Mouse (Mus musculus): ENCODE measurements around the gene Dram1.

The Dram1 gene

DNA sequence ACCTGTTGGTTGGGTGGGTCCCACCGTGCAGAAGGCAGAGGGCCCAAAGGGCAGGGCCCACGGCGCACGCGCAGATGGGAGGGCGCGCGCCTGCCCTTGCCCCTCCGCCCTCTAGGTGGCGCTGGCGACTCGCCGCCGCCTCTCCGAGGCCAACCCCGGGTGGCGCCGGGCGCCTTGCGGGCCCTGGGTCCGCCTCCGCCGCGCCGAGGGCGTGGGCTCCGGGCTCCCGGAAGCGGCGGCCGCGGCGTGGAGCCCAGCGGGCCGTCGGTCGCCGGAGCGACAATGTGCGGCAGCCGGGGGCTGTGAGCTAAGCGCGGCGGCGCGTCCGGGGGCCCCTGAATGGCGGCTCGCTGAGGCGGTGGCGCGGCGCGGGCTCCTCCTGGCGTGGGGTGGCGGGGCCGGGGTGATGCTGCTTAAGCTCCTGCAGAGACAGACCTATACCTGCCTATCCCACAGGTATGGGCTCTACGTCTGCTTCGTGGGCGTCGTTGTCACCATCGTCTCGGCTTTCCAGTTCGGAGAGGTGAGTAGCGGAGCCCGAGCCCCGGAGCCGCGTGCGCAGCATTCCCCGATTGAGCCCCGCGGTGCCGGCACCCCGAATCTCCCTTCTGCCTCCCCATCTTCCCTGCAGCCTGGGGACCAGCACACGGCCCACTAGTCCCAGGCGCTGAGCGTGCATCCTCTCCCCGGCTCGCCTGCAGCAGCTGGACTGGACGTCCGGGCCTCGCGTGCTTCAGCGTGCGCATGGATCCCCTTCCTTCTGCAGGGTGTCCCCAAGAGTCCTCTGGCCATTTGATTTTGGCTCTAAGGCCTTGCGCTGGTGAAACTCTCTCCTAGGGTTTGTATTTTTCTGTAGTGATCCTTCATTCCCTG, at the start of gene Dram1, which contains the start of gene Gnptab:
Gene Dram1 (minus strand): TSS at position 68 of the 873 bp plus-strand sequence.
Gene Gnptab (plus strand): TSS at position 120 of the 873 bp plus-strand sequence.
- DNase-seq (ENCODE audit: low spot score in 2 of 2) = peak; percentile 85

DNA sequence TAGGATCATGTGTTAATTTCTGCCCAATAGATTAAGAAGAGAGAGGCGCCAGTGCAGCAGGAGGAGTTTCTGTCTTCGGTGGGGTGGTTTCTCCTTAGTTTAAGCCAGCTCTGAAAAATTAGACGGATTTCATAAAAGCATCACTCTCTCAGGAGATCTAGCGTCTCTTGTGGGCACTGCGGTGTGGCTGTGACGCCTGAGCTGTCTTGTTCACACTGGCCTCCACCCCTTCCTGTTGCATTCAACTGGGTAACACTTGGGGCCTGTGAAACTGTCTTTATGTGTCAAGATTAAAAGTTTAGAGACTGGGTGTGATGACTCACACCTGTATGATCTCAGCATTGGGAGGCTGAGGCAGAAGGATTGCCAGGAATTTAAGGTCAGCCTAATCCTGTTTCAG, 49.1 kb upstream of the Dram1 start:
- no peak for DNase-seq (ENCODE audit: low spot score in 2 of 2)

DNA sequence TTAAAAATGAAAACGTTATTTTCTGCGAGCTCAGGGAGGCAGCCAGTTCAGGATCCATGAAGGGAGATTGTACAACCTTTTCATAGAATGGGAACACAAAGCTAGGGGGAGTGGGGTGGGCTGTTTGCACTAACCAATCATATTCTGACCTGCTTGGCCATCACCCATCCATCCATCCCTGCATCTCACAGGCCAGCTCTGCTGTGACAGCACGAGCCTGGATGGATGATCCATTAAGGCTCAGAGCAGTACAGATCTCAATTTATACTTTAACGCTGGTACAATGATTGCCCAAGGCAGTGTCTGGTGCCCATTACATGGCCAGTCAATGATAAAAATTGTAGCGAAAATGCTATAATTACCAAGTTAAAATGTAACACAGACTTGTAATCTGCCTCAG, 48.0 kb upstream of the Dram1 start:
- DNase-seq (ENCODE audit: low spot score in 2 of 2) = no peak

DNA sequence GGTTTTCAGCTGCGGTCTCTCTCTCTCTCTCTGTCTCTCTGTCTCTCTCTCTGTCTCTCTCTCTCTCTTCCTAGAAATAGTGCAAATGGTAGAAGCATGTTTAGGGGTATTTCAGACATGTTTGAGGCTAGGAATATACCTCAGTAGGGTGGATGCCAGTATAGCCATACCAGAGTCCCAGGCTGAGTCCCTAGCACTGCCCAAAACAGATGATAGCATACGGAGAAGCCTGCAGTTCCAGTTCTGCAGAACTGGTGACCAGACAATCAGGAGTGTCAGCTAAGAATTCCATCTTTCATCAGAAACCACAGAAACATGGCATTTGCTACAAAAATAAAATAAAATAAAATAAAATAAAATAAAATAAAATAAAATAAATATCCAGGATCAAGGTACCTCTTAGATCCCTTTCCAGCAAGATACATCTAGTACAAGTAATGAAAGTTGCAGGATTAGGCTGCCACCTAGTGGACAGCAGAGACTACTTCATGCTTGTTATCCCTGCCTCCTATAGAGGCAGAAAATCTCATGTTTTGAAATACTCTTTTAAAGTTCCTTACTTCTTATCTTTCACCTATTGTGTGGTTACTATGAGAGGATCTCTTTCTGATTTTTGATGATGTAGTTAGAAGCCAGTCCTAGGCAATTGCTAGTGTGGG, 47.4 kb upstream of the Dram1 start:
- peak; percentile 69 to 79 for DNase-seq (ENCODE audit: low spot score in 2 of 2)

DNA sequence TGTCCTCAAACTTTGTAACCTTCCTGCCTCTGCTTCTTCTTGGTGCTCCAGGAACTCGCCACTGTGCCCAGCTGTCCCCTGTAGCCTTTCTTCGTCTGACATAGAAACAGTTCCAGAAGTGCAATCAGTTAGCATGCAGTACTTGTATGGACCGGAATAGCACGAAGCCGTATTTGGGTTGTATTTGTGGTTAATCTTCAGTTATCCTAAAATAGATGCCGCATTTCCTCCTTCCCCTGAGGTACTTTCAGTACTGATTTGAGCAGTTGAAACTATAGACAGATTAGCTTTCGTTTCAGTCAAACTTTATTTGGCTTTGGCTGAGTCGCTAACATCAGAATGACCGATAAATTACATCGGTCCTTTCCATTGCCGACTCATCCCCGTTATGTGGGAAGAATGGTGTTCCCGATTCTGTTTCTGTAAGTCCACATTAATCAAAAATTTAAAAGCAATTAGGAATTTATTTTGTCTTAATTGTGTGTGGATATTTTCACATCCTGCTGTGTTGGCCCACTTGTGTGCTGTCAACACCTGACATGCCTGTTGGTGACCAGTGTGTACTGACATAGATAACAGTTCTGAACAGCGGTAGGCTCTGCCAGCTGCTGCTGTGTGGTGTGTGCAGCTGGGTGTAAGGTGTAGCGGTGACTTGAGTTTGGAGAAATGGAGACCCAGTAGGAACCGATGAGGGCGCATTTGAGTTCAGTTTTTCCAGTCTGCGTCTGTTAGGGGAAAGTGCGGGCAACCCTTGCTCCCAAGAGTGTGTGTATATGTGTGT, 42.0 kb upstream of the Dram1 start:
- DNase-seq (ENCODE audit: low spot score in 2 of 2) = no peak

DNA sequence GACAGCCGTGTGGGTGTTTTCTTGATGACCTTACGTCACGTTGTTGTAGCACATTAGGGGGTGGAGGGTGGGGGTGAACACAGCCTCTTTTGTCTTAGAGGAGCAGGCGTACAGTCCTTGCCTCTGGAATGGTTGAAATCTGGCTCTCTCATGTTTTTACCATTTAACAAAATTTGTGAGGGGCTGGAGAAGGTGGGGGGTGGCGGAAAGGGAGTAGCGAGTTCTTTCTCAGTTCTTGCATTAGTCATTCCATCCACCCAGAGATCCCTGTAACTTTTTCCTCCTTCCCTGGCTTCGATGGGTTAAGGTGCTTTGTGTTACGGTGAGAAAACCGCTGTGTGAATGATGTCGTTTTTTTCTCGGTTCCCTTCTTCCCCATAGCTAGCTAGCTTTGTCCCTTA, 41.3 kb upstream of the Dram1 start:
- no peak for DNase-seq (ENCODE audit: low spot score in 2 of 2)

DNA sequence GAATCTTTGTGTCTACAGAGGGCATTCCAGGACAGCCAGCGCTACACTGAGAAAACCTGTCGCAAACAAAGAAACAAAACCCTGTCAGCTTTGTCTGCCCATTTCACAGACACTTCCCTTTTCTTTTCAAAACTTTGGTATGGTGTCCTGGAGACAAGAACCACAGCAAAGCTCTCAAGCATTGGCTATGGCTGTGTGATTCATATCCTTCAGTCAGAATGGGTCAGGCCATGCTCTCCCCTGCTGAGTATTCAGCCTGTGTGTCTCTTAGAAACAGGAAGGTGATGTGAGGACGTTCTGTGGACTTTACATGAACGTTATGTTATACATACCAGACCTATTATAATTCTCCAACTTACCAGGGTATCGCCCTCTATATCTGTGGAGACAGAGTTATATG, 38.8 kb upstream of the Dram1 start:
- DNase-seq (ENCODE audit: low spot score in 2 of 2) = no peak

DNA sequence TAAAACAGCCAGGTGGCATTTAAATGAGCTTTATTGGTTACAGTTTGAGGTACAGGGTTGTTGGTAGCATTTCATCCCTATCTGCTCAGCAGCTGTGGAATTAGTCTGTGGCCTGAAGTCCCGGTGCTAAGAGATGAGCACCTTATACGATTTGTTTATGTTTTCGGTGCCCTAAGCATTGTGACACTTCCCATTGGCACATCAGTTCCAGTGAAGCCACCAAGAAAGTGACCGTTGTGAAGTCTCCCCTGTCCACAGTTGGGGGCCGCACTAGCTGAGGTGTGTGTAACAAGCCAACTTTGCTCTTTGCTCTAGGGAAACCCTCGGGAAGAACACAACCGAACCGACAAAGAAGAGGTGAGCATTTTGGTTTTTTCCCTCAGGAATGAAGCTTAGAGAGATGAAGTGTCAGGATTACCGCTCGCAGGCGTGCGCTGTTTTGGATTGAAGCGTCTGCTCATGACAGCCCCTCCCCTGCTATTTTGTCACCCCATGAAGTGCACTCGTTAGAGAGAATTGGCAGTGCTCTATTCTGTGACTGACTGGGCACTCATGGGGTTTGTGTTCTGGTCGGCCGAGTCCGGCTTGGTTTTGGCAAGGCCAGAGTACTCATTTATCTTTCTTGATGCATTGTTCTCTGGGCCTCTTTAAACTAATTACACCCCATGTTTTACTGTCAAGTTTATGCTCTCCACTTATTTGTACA, 33.6 kb upstream of the Dram1 start:
- no peak for DNase-seq (ENCODE audit: low spot score in 2 of 2)

DNA sequence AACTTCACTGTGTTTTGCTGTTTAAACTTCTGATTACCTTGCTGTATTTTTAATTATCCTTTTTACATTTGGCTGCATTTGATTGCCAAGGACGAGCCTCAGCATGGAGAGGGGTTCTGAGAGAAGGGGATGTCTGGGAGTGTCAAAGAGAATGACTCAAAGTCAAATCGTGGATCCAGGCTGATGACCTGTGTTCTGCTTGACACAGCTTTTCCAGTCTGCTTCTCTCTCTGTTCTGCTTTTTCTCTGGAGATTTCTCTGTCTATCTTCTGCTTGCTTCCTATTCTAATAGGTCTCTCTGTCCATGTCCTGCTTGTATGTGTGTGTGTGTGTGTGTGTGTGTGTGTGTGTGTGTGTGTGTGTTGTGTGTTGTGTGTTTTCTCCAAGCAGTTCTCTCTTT, 30.9 kb upstream of the Dram1 start:
- DNase-seq (ENCODE audit: low spot score in 2 of 2) = no peak

DNA sequence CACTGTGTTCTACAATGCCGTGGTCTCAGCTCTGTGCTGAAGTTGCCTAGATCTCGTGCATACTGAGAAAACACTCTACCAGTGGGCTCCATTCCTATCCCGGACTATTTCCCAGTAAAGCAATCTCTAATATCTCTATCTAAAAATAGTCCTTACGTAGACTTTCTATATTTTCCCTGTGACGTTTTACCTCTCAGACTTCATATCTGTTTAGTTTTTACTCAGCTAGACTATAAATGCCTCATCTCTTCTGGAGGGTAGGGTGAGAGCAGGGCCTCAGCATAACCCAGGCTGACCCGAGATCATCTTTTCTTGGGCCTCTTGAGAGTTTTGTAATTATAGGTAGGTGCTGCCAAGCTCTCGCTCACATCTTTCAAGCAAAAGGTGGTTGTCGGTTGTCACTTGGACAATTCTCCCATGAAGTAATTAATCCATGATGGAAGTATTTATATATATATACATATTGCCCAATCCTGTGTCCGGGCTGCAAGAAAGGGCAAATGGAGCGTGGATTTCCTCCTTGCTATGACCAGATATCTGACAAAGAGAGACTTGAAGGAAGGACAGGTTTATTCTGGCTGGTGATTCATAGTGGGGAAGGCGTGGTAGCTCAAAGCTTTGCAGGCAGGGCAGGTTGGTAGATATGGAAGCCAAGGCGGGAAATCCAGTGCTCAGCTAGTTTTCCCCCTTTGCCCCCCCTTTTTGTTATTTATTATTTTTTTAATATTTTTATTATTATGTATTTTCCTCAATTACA, 29.2 kb upstream of the Dram1 start:
- DNase-seq (ENCODE audit: low spot score in 2 of 2) = no peak

DNA sequence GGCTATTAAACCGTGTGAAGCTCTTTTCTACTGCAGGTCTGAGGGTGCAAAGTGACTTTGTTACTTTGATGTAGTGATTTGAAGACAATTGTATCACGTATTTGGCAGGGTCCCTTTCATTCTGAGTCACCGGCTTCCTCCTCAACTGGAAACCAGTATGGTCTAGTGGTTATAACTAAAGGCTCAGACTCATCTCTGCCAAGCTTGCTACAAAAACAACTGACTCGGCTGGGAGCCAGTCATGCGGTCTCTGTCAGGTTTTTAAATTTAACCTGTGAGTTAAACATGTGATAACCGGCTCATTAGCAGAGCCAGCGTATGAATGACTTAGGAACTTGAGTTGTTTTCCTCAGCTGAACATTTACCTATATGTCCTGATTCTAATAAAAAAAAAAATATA, 26.9 kb upstream of the Dram1 start:
- DNase-seq (ENCODE audit: low spot score in 2 of 2) = no peak

DNA sequence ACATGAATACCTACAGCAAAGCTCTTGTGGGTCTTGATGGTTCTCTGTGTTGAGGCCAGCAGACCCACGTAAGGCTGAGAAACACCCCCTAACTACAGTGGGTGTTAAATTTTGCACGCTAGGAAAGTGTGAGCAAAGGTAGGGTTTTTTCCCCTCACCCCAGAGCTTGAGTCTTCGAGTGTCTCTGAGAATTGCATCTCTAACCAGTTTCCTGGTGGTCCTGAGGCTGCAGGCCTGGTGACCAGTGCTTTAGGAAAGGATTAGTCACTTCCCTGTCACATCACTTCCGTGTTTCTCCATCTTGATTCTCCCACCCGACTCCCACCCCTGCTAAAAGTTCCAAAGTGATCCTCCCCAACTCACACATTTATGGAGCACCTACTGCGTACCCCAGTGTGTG, 25.3 kb upstream of the Dram1 start:
- no peak for DNase-seq (ENCODE audit: low spot score in 2 of 2)

DNA sequence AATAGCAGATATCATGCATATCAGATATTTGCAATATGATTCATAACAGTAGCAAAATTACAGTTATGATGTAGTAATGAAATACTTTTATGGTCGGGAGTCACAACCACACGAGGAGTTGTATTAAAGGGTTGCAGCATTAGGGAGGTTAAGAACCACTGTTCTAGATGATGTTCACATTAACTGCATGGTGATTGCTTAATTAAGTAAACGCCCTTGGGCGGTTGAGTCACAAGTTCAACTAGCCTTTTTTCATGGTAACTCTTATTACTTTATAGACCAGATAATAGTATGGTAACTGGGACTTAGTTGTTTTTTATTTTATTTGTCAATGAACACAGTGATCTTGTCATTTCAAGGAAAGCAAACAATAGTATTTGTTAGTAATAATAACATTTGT, 24.1 kb upstream of the Dram1 start:
- DNase-seq (ENCODE audit: low spot score in 2 of 2) = no peak

DNA sequence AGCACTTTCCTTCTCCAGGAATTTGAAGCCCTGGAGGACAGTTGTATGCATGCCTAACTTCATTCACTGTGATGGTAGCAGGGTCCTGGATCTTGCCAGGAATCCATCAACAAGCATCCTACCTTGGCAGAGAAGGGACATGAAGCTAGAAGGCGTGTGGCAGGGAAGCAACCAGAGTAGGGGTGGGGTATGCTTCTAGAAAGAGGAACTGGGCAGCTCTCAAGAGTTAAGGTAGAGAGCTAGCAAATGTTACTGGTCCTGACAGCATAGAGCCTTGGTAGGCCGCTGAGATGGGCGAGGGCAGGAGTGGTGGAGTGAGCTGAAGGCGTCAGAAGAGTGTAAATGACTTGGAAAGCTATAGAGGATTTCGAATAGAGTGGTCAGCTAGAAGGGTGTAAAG, 20.4 kb upstream of the Dram1 start:
- no peak for DNase-seq (ENCODE audit: low spot score in 2 of 2)

DNA sequence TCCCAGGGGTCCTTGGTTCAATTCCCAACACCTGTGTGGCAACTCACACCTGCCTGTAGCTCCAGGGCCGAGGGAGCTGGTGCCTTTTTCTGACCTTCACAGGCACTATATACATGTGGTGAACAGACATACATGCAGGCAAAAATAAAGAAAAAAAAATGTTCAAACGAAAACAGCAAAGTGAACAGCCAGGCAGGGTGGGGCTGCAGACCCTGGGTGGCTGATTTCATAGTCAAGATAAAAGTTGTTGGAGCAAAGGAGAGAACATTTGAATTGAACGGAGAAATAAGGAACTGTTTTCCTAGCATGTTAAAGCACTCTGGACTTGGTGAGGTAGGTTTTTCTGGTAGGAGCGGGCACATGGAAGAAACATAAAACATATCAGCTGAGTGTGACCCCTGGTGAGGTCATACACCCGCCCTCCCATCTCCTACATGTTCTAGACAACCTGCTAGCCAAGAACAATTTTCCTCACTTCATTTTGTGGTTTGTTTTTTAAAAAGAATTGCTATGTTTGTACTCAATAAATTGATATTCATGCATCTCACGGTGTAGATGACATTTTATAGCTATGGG, 19.9 kb upstream of the Dram1 start:
- no peak for DNase-seq (ENCODE audit: low spot score in 2 of 2)

DNA sequence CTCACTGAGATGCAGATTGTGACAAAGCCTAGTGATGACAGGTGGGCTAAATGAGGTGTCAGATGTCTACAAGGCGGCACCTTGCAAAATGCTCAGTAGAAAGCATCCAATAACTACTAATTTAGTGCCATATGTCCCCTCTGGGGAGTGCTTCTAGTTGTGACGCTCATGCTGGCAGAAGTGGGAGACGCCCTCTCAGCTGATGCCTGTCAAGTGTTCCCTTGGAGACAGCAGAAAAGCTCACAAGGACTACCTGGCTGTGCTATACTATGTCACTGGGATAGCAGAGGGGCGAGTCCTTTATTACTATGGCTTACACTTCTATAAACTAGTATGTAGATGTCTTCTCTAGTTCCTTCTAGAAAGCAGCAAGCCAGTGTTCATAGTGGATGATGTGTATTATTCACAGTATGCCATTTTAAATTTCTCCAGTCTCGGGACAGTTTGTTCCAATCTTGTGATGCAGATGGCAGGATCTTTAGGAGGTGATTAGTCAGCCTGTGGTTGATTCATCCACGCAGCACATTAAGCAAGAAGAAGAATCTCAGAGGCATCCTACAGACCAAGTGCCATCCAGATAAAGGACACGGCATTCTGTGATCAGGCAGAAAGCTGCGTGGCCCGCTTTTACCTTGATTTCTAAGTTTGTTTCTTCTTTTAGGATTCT, 13.4 kb upstream of the Dram1 start:
- no peak for DNase-seq (ENCODE audit: low spot score in 2 of 2)

DNA sequence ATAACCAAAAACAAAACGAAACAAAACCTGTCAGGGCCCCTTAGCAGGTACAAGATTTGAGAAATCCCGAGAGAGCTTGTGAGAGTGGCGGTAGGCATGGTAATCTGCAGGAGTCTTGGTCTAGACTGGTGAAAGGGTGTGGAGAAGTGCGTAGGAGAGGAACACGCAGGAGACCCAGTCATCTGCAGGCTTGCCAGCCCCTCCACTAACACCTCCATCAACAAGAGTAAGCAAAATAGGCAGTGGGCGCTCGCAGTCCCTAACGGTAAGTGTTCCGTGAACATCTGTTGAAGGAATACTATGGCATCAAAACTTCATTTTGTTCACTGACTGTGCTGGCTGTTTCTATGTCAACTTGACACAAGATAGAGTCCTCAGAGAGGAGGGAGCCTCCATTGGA, 12.6 kb upstream of the Dram1 start:
- no peak for DNase-seq (ENCODE audit: low spot score in 2 of 2)

DNA sequence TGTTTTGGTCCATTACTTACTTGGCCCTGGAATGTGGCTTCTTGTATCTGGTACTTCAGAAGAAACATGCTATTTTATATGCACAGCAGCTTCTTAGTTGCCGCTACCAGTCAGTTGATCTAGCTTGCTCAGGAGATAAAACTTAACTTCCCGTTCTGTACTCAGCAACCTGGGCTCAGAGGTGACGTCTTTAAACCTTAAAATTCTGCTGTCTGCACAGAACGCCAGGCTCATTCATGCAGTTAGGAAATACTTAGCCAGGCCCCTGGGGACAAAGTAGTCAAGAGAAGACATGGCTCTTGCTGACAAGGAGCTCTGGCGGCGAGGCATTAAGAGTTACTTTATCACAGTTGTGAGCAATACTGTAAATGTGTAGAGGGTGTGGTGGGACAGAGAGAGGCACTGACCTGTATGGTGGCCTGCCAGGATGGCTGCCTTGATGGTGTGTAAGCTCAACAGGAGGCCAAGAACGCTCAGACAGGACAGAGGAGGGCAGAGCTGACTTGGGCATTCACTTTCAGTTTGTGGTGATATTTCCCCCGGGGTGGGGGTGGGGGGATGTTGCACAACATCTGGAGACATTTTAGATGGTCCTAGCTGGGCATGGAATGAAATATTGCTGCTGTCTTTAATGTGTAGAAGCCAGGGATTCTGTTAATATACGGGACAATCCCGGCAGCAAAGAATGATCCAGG, 11.4 kb upstream of the Dram1 start:
- no peak for DNase-seq (ENCODE audit: low spot score in 2 of 2)

DNA sequence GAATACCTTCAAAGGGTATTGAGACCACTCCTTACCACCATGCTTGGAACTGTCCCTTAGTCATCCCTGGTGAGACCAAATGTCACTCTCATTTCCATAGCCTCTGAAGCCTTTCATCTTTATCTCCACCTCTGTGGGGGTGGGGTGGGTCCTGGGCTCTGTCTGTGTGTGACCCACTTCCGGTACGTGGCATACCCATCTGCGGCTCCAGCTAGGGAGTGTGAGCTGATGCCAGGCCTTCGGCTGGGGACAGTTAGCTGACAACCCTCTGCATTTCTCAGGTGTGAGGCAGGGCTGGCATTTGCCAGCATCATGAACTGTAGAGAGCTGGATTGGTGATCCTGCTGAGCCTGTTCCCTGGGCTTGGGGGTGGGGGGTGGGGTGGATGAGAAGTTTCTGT, 10.7 kb upstream of the Dram1 start:
- peak in 1 of 2 experiments; percentile 21 for DNase-seq (ENCODE audit: low spot score in 2 of 2)

DNA sequence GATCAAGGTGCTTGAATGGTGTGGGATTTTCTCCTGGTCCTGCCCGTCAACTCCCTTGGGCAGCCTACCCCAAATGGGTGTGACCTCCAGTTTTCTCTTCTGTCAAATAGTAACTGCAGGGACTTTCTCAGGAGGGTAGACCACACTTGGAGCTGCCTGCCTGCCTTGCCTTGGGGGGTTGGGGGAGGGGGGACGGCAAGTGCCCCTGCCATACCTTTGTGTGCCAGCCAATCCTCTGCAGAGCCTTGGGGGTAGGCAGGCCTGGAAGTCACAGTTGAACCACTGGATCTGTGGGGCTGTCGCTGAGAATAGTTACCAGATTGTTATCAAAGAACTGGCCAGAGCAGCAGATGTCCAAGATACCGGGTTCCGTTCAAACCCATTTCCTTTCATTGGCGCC, 7.4 kb upstream of the Dram1 start:
- no peak for DNase-seq (ENCODE audit: low spot score in 2 of 2)
